Mouse (Mus musculus) myocyte (in vitro differentiated cells): ENCODE results near the gene Pgap2.

Experiments
- MAX ChIP-seq: IDR thresholded peaks from one replicate; pipeline ENCODE4 v1.6.1; 2011; ENCODE audit warnings: low read depth, mild to moderate bottlenecking, control low read depth
- POLR2A ChIP-seq: IDR thresholded peaks from one replicate; pipeline ENCODE4 v1.6.1; 2011; ENCODE audit warnings: low read depth, mild to moderate bottlenecking, control low read depth, moderate library complexity; ENCODE audit not compliant: insufficient read length

DNA sequence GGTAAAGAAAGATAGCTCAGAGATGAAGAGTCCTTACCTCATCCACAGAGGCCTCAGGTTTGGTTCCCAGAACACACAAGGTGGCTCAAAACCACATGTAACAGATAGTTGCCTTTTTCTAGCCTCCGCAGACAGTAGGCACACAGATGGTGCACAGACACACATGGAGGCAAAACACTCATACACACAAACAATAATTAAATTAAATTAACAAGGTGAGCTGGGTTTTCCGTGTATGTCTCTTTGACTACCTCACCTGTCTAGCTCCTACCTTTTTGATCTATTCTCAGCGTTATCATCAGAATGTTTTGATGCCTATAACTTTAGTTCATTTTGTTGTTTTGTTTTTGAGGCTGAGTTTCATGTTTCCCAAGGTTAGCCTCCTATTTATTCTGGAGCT, 45.9 kb downstream of the Pgap2 start, which contains the start of gene Rhog:
- no peak for TF ChIP-seq MAX
- TF ChIP-seq POLR2A, result no peak
